Mouse (Mus musculus) lung, postnatal 14 days (tissue): ENCODE results near the gene D8Ertd738e.

Experiments used
- DNase-seq: peaks from one replicate; pipeline ENCODE4 v3.0.0; 2021

The D8Ertd738e gene

DNA sequence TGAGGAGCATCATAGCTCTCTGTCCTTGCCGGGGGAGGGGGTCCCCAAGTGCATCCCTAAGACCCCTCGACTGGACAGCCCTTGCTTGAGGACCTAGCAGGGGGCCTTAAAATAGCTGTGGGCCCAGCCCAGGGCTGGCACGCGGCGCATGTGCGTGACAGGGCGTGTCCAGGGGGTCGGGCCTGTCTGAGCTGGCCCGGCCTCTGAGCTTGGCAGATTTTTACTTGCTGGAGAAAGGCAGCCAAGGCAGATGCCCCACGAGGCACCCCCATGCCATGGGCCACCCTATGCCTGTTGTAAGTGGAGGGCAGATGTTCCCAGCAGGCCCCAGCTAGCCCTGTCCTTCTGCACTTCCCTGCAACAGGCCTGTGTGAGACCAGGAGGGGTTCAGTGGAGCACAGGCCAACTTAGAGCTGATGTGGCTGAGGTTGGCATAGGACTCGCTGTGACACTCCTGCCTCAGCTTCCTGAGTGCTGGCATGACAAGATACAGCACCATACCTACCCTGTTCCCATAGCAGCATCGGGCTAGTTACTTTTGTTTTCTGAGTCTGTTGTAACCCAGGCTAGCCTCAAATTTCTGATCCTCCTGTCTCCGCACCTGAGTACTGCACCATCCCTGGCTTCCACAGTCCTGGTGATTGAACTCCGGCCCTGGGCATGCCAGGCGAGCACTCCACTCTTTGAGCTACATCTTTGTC lies 47.8 kb downstream of the D8Ertd738e start:
- peak; percentile 78 for DNase-seq

DNA sequence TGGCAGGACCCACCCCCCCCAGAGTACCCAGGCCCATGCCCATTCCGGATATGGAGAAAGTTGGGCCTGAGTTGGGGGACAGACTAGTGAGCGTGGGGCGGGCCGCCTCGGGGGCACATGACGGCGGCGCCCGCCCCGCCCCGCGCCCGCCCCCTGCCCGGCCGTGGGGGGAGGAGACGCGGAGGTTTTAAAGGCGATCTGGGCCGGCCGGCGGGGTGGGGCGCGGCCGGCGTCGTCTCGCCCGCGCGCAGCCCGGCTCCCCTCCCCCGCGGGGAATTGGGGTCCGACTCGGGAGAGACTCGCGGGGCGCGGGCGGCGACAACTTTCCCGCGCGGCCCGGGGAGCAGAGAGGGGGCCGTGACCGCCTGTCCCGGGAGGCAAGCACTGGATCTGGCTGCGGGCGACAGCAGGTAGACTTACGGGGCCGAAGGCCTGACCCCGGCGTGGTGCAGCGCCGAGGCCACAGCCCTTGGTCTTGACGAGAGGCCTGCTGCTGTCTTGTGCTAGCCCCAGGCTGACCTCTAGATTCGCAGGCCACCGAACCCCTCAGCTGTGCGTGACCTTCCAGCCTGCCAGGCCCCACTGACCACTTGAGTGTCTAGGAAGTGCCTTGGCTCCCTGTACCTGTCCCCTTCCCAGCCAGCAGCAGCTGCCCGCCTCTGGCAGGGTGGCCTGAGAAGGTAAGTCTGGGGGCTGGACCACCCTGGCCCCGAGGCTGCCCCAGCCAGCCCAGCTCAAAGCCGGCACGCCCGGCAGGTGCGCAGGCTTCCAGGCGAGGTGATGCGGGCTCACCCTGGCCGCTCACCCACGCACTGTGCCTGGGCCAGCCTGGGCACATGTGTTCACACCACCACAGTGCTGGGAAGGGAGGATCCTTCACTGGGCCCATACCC lies 48.6 kb downstream of the D8Ertd738e start:
- DNase-seq: peak; percentile 89

GRCm38 (mm10) chr8:84200126-84200555 lies 49.4 kb downstream of the D8Ertd738e start:
- no peak for DNase-seq

- DNase-seq: no peak
These were observed 50.0 kb downstream of the D8Ertd738e start for GRCm38 (mm10) chr8:84199348-84200125.

DNA sequence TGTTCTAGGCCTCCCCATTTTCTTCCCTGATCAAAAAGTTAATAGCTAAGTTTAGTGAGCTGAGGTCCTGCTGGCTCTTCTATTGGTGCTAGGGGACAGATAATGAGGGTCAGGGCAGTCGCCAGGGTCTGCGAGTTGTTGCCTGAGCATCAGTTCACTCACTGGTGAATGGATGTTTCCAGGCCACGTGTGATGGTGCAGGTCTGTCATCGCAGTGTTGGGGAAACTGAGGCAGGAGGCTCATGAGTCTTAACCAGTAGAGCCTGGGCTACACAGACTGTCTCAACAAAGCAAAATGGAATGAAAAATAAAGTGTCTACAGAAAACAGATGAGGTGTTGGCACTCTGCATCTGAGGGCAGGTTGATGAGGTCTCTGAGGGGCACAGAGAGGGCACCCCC lies 50.6 kb downstream of the D8Ertd738e start:
- no peak for DNase-seq

GRCm38 (mm10) chr8:84197922-84198774 lies 51.4 kb downstream of the D8Ertd738e start:
- peak; percentile 95 for DNase-seq

DNA sequence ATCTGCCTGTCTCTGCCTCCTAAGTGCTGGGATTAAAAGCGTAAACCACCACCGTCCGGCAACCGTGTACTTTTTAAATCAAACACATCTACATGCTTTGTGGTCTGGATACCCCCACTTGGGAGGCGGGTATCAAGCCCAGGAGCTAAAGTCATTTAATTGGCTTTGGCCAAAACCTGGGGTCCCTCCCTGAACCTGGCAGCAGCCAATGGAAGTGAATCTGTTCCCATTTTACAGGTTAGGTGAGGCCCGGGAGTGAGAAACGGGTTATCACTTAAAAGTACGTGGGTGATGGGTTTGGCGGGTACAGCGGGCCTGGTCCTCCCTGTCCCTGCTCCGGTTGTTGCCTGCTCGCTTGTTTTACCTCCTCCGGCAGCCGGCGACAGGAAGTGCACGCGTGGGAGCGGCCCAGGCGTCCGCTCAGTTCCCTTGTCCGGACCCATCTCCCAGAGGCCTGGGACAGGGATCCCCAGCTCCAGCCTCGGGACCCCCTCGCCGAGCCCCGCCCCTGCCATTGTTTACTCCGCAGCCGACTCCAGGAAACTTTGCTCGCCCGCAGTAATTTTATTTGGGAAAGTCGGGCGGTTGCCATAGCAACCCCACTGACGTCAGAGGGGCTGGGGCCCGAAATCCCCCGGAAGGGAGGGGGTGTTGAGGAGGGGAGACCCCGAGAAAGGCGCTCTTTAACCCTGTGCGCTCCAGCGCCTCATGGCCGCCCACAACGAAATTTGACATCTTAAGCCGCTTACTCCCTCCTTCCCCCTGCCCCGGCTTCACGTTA lies 52.2 kb downstream of the D8Ertd738e start:
- peak; percentile 93 for DNase-seq
